Mouse (Mus musculus) intestine, embryonic 15.5 days (tissue): ENCODE data around the gene Cnksr2. TPM values are rescaled to one million over a fixed set of nuclear protein-coding genes. Genes with fewer than 3 reads are reported as not detected.

ENCODE experiments used
- ATAC-seq: fragments of 200-750 bp; cut with Nextera tagmentation; 2 replicates; pipeline ENCODE4 v1.8.0; 2017; ENCODE audit warnings: moderate TSS enrichment, moderate library complexity
- H3K27ac ChIP-seq: fragments of 300-500 bp; sonication (generic); 2 replicates; pipeline ENCODE4 v1.5.1; 2015; ENCODE audit warnings: mild to moderate bottlenecking, inconsistent platforms
- H3K27me3 ChIP-seq: fragments of 300-500 bp; sonication (generic); replicated peaks from 2 replicates; pipeline ENCODE4 v1.6.1; 2015; ENCODE audit warnings: inconsistent platforms
- H3K36me3 ChIP-seq: fragments of 300-500 bp; sonication (generic); 2 replicates; pipeline ENCODE4 v1.6.1; 2015; ENCODE audit warnings: inconsistent platforms
- H3K4me1 ChIP-seq: fragments of 300-500 bp; sonication (generic); replicated peaks from 2 replicates; pipeline ENCODE4 v1.6.1; 2015; ENCODE audit warnings: inconsistent platforms
- H3K4me2 ChIP-seq: fragments of 300-500 bp; sonication (generic); replicated peaks from 2 replicates; pipeline ENCODE4 v1.6.1; 2015; ENCODE audit warnings: mild to moderate bottlenecking, inconsistent platforms
- H3K4me3 ChIP-seq: fragments of 300-500 bp; sonication (generic); replicated peaks from 2 replicates; pipeline ENCODE4 v1.5.1; 2015; ENCODE audit warnings: inconsistent platforms
- H3K9ac ChIP-seq: fragments of 300-500 bp; sonication (generic); 2 replicates; pipeline ENCODE4 v1.6.1; 2015; ENCODE audit warnings: inconsistent platforms
- H3K9me3 ChIP-seq: fragments of 300-500 bp; sonication (generic); 2 replicates; pipeline ENCODE4 v1.6.1; 2016; ENCODE audit warnings: inconsistent platforms
- WGBS: fragments of 180-500 bp; shearing (Covaris S2); methylation state at CpG from one replicate; pipeline ENCODE4 v1.1.7; 2015; 5-methylcytosine and 5-hydroxymethylcytosine counted together
- polyA plus RNA-seq: library from polyadenylated mRNA; unstranded; fragments of >200 nt; fragmentation: Nextera tagmentation; extraction: Ambion mirVana; gene quantifications from 2 replicates; pipeline ENCODE4 v1.2.1, GENCODE M21; 2015

Cnksr2 gene
- polyA plus RNA-seq, 1 experiment from 2014 or later, result 0.72 TPM

- peak overlapping the region; percentile 19; the same call in 1 of the 2 replicates for H3K4me3 ChIP-seq
- no peak overlapping the region for H3K9ac ChIP-seq
- peaks cover 5% of the 10 kb centered on the region; the same call in 1 of the 2 replicates for H3K27me3 ChIP-seq
- no peaks in the 10 kb centered on the region for H3K9me3 ChIP-seq
- no peak overlapping the region for H3K27ac ChIP-seq
- ATAC-seq, result peak; percentile 55
- no peaks in the 10 kb centered on the region for H3K36me3 ChIP-seq
- 24% methylated on average over 31 of the region's 31 CpGs for WGBS
- H3K4me1 ChIP-seq, result no peaks in the 10 kb centered on the region
- H3K4me2 ChIP-seq, result peak overlapping the region; percentile 62
Observed at GRCm38 (mm10) chrX:157817571-157818206, 225.4 kb downstream of the Cnksr2 start.

GRCm38 (mm10) chrX:157809721-157810120 lies 233.4 kb downstream of the Cnksr2 start:
- no peaks in the 10 kb centered on the region for H3K36me3 ChIP-seq
- no peaks in the 10 kb centered on the region for H3K27me3 ChIP-seq
- H3K27ac ChIP-seq, result no peak overlapping the region
- H3K4me3 ChIP-seq, result no peak overlapping the region
- ATAC-seq, result no peak
- WGBS, result 63% methylated on average over 1 of the region's 1 CpGs
- no peak overlapping the region for H3K9ac ChIP-seq
- H3K9me3 ChIP-seq, result no peaks in the 10 kb centered on the region
- no peak overlapping the region for H3K4me2 ChIP-seq
- no peaks in the 10 kb centered on the region for H3K4me1 ChIP-seq

GRCm38 (mm10) chrX:157801669-157802068 lies 241.4 kb downstream of the Cnksr2 start:
- Histone ChIP-seq H3K4me2 (no peak overlapping the region), H3K4me3 (no peak overlapping the region), H3K9me3 (no peaks in the 10 kb centered on the region), H3K36me3 (no peaks in the 10 kb centered on the region), H3K27ac (no peak overlapping the region), H3K9ac (no peak overlapping the region), H3K27me3 (no peaks in the 10 kb centered on the region), H3K4me1 (no peaks in the 10 kb centered on the region)
- WGBS, result 90% methylated on average over 2 of the region's 2 CpGs
- no peak for ATAC-seq

Other genes starting within 250 kb of the Cnksr2 start
- 0.14 and 0.16 TPM in 2 replicates for gene Klhl34, start 224.9 kb downstream of the Cnksr2 start, polyA plus RNA-seq